Mouse (Mus musculus) E14TG2a.4 (cell line): ENCODE measurements around the gene Supt5.

Source experiments
- CTCF ChIP-seq: conservative IDR thresholded peaks from 2 replicates; pipeline ENCODE4 v1.5.1; 2014; ENCODE audit warnings: low read length
- NANOG ChIP-seq: IDR thresholded peaks from 2 replicates; pipeline ENCODE4 v1.6.1; 2014; ENCODE audit warnings: borderline replicate concordance, low read length, mixed read lengths
- POU5F1 ChIP-seq: IDR thresholded peaks from 2 replicates; pipeline ENCODE4 v1.6.1; 2014; ENCODE audit warnings: low read length, borderline replicate concordance

DNA sequence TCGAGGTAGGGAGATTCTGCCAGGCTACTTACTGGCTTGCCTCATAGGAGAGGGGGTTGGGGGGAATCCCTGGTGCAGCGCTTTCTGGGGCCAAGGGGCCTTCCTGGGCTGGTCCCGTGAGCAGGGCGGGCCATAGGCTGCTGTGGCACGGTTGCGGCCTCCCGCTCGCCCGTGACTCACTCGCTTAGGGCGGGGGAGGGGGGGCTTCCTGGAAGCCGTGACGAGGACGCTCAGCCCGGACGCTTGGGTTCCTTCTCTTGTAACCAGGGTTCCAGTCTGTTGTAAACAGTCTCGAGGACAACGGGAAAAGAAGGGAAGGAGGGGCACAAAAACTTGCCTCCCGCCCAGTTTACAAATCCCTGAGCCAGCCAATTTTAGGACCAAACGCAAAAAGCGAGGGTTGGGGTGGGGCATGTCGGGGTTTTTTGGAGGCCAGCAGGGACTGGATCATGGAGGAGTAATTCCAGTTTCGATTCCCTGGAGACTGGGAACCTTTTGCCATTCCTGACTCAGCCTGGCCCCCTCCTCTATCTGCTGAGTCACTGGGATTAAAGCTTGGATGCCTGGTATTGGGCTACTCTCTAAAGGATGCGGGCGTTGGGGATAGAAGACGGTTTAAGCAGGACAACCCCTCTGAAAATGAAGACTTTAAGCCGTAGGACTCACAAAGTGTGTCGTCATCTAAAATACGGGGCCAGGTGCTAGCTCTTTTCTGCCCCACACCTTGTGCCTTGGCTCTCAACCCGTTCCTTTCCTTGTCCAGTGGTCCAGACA lies 42.7 kb upstream of the Supt5 start:
- no peak for TF ChIP-seq CTCF
- TF ChIP-seq POU5F1, result no peak
- no peak for TF ChIP-seq NANOG
